Mouse (Mus musculus) myocyte (in vitro differentiated cells): ENCODE results near the gene Il17d. TPM values are rescaled to one million over a fixed set of nuclear protein-coding genes. Genes with fewer than 3 reads are reported as not detected.

Experiments
- H3K27me3 ChIP-seq: one replicate; pipeline ENCODE4 v1.6.1; 2011; ENCODE audit not compliant: control insufficient read depth, insufficient read depth, insufficient read length
- H3K36me3 ChIP-seq: one replicate; pipeline ENCODE4 v1.6.1; 2011; ENCODE audit not compliant: control insufficient read depth, insufficient read depth
- H3K4me2 ChIP-seq: one replicate; pipeline ENCODE4 v1.6.1; 2011; ENCODE audit warnings: low read depth, control low read depth
- H3K4me3 ChIP-seq: one replicate; pipeline ENCODE4 v1.5.1; 2011; ENCODE audit warnings: mild to moderate bottlenecking, control low read depth, moderate library complexity
- H3K79me2 ChIP-seq: one replicate; pipeline ENCODE4 v1.6.1; 2011; ENCODE audit not compliant: control insufficient read depth, insufficient read depth
- H3ac ChIP-seq: one replicate; pipeline ENCODE4 v1.6.1; 2011; ENCODE audit not compliant: control insufficient read depth, insufficient read length
- CEBPB ChIP-seq: IDR thresholded peaks from 2 replicates; pipeline ENCODE4 v1.6.1; 2011; ENCODE audit warnings: mild to moderate bottlenecking, moderate library complexity; ENCODE audit not compliant: poor library complexity, insufficient read depth, severe bottlenecking
- E2F4 ChIP-seq: IDR thresholded peaks from one replicate; pipeline ENCODE4 v1.6.1; 2011; ENCODE audit warnings: mild to moderate bottlenecking, control low read depth, moderate library complexity; ENCODE audit not compliant: insufficient read depth
- MAX ChIP-seq: IDR thresholded peaks from one replicate; pipeline ENCODE4 v1.6.1; 2011; ENCODE audit warnings: low read depth, mild to moderate bottlenecking, control low read depth
- MYOD1 ChIP-seq, 3 experiments: IDR thresholded peaks; one replicate each; pipeline ENCODE4 v1.6.1; 2011; ENCODE audit warnings: control low read depth in 2 of 3, low read depth in 2 of 3, mild to moderate bottlenecking in 2 of 3, moderate library complexity in 1 of 3; ENCODE audit not compliant: insufficient read length in 2 of 3, control insufficient read depth in 1 of 3
- MYOG ChIP-seq, 3 experiments: IDR thresholded peaks; one replicate each; pipeline ENCODE4 v1.6.1; 2011; ENCODE audit warnings: control low read depth in 2 of 3, low read depth in 2 of 3, mild to moderate bottlenecking in 2 of 3; ENCODE audit not compliant: insufficient read length in 2 of 3, control insufficient read depth in 1 of 3, insufficient read depth in 1 of 3
- POLR2A ChIP-seq: IDR thresholded peaks from one replicate; pipeline ENCODE4 v1.6.1; 2011; ENCODE audit warnings: low read depth, mild to moderate bottlenecking, control low read depth, moderate library complexity; ENCODE audit not compliant: insufficient read length
- POLR2AphosphoS2 ChIP-seq: IDR thresholded peaks from one replicate; pipeline ENCODE4 v1.6.1; 2011; ENCODE audit warnings: low read depth, control low read depth; ENCODE audit not compliant: insufficient read length
- REST ChIP-seq: IDR thresholded peaks from one replicate; pipeline ENCODE4 v1.6.1; 2011; ENCODE audit warnings: mild to moderate bottlenecking, control low read depth, moderate library complexity; ENCODE audit not compliant: insufficient read depth, insufficient read length
- SRF ChIP-seq: IDR thresholded peaks from one replicate; pipeline ENCODE4 v1.6.1; 2011; ENCODE audit warnings: low read depth; ENCODE audit not compliant: control insufficient read depth, insufficient read length
- TCF12 ChIP-seq: IDR thresholded peaks from one replicate; pipeline ENCODE4 v1.6.1; 2011; ENCODE audit warnings: mild to moderate bottlenecking, control low read depth; ENCODE audit not compliant: poor library complexity, insufficient read depth, severe bottlenecking
- TCF3 ChIP-seq: IDR thresholded peaks from one replicate; pipeline ENCODE4 v1.6.1; 2011; ENCODE audit warnings: low read depth, control low read depth; ENCODE audit not compliant: insufficient read length
- USF1 ChIP-seq: IDR thresholded peaks from one replicate; pipeline ENCODE4 v1.6.1; 2011; ENCODE audit warnings: low read depth, mild to moderate bottlenecking, control low read depth, moderate library complexity
- polyA plus RNA-seq: library from polyadenylated mRNA; unstranded; fragments of >200 nt; fragmentation: generic; extraction: Trizol; gene quantifications from one replicate; pipeline ENCODE4 v1.2.1, GENCODE M21; 2012; ENCODE audit warnings: missing spikeins

Il17d gene
- polyA plus RNA-seq, 1 experiment, result 0.04 TPM

DNA sequence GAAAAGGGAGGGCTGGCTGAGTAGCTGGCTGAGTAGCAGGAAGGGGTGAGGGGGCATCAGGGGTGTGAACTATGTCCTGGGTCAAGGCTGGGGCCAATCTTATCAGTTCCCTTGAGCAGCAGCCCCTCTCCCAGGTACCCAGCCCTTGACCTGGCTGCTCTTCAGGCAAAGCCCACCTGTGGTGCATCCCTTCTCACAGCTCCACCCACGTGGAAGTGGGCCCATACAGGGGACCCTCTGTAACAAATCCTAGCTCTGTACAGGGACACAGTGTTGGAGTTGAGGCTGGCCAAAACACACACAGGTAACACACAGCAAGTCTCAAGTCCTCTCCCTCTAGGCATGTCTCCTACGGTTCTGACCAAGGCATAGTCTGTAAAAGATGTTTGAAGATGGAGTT lies 3.0 kb downstream of the Il17d start:
- H3ac ChIP-seq, result no peak overlapping the region
- H3K27me3 ChIP-seq, result peaks cover 22% of the 10 kb centered on the region
- TF ChIP-seq POLR2A (no peak), MYOG (IDR thresholded peaks at IDR 0.05; ENCODE audit: control insufficient read depth in 1 of 3, insufficient read depth in 1 of 3, insufficient read length in 2 of 3, low read depth in 2 of 3) (no peak), E2F4 (no peak), SRF (no peak), TCF3 (no peak), USF1 (no peak), CEBPB (no peak), POLR2AphosphoS2 (no peak), MYOD1 (IDR thresholded peaks at IDR 0.05; ENCODE audit: control insufficient read depth in 1 of 3, insufficient read length in 2 of 3, low read depth in 2 of 3) (no peak), TCF12 (no peak), REST (no peak), MAX (no peak)
- H3K36me3 ChIP-seq, result no peaks in the 10 kb centered on the region
- H3K79me2 ChIP-seq, result no peaks in the 10 kb centered on the region
- H3K4me2 ChIP-seq, result no peak overlapping the region
- no peak overlapping the region for H3K4me3 ChIP-seq

DNA sequence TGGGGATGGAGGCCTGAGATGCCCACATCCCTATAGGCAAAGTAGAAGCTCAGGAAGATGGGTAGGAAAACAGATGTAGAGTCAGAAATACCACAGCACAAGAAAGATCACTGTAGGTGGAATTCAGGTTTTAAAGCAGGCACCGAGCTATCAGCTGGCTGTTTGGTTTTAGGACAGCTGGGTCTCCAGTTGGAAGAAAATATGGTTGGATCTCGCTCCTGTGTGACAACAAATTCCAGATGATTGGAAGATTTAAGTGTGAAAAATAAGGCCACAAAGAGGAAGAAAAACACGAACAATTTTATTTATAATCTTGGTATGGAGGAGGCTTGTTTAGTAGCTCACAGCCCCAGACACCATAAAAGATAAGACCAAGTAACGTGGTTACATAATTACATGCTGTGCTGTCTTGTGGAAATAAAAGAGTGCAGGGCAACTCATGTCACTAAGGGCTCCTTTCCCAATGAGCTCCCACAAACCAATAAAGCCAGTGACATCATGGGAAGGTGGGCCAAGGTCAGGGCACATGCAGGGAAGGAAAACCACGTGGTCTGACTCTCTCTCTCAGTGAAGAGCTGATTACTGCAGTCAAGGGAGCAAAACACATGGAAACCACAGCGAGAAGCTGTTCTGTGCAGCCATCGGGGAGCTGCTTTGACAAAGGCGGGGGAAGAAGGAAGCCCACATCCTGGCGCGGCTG lies 4.7 kb downstream of the Il17d start:
- TF ChIP-seq POLR2AphosphoS2 (no peak), CEBPB (no peak), USF1 (no peak), E2F4 (no peak), TCF12 (no peak), MYOG (IDR thresholded peaks at IDR 0.05; ENCODE audit: control insufficient read depth in 1 of 3, insufficient read depth in 1 of 3, insufficient read length in 2 of 3, low read depth in 2 of 3) (no peak), MYOD1 (IDR thresholded peaks at IDR 0.05; ENCODE audit: control insufficient read depth in 1 of 3, insufficient read length in 2 of 3, low read depth in 2 of 3) (no peak), SRF (no peak)

DNA sequence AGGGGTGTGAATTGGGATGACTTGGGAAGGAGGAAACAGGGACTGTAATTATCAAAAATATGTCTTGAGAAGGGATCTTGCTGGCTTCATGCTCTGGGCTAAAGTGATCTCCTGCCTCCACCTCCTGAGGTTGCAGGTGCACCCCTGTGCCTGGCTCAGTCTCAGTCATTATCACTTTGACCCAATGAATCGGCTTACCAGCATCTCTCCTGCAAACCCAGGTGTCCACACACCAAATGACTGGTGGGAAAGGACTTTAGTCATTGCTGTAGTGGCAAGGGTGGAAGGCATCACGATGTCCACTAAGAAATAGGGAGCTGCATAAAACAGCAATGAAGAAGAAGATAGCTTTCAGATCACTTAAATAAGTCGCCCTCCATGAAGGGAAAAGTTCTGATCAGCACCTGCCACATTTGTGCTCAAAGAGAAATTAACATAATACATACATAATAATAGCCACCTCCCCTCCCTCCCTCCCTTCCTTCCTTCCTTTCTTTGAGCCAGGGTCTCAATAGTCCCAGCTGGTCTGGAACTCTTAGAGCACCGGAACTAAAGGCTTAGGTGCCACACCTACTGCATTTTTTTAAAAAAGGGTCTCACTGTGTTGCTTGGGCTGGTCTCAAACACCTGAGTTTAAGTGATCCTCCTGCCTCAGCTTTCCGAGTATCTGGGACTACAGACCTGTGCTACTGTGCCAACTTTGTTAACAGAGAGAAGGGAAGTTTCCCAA lies 5.4 kb downstream of the Il17d start:
- no peaks in the 10 kb centered on the region for H3K79me2 ChIP-seq
- H3K27me3 ChIP-seq, result peaks cover 13% of the 10 kb centered on the region
- no peaks in the 10 kb centered on the region for H3K36me3 ChIP-seq
- H3K4me3 ChIP-seq, result no peak overlapping the region
- H3K4me2 ChIP-seq, result no peak overlapping the region
- no peak overlapping the region for H3ac ChIP-seq
- no peak for TF ChIP-seq TCF3
- TF ChIP-seq USF1, result no peak
- TF ChIP-seq SRF, result no peak
- no peak for TF ChIP-seq TCF12
- no peak for TF ChIP-seq E2F4
- TF ChIP-seq REST, result no peak
- TF ChIP-seq MYOD1 (IDR thresholded peaks at IDR 0.05; ENCODE audit: control insufficient read depth in 1 of 3, insufficient read length in 2 of 3, low read depth in 2 of 3), result no peak
- no peak for TF ChIP-seq POLR2A
- no peak for TF ChIP-seq MYOG (IDR thresholded peaks at IDR 0.05; ENCODE audit: control insufficient read depth in 1 of 3, insufficient read depth in 1 of 3, insufficient read length in 2 of 3, low read depth in 2 of 3)
- no peak for TF ChIP-seq POLR2AphosphoS2
- no peak for TF ChIP-seq CEBPB
- TF ChIP-seq MAX, result no peak

More for the DNA sequence above, 4.7 kb downstream of the Il17d start:
- no peak overlapping the region for H3K4me2 ChIP-seq
- H3ac ChIP-seq, result no peak overlapping the region
- no peak overlapping the region for H3K4me3 ChIP-seq
- peaks cover 14% of the 10 kb centered on the region for H3K27me3 ChIP-seq
- no peaks in the 10 kb centered on the region for H3K36me3 ChIP-seq
- H3K79me2 ChIP-seq, result no peaks in the 10 kb centered on the region

DNA sequence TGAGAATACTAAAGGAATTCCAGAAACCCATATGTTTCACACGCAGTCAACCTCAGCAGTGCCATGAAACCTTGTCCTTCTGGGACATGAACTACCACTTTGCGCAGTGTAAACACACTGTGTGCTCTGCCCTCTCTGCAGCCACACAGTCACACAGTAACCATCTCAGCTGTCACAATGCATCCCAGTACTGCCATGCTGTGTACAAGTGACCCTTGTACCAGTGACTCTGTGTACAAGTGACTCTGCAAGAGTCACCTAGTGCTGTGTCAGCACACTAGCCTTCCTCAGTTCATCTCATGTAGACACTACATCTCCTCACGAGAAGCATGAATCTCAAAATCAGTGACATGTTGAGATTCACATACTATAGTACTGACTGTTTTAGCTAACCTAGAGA lies 8.0 kb downstream of the Il17d start:
- TF ChIP-seq USF1 (no peak), CEBPB (no peak), MYOG (IDR thresholded peaks at IDR 0.05; ENCODE audit: control insufficient read depth in 1 of 3, insufficient read depth in 1 of 3, insufficient read length in 2 of 3, low read depth in 2 of 3) (no peak), SRF (no peak), REST (no peak), MYOD1 (IDR thresholded peaks at IDR 0.05; ENCODE audit: control insufficient read depth in 1 of 3, insufficient read length in 2 of 3, low read depth in 2 of 3) (no peak), E2F4 (no peak), TCF3 (no peak), TCF12 (no peak), POLR2A (no peak), MAX (no peak)
- no peaks in the 10 kb centered on the region for H3K79me2 ChIP-seq

More for the DNA sequence above, 8.0 kb downstream of the Il17d start:
- H3K27me3 ChIP-seq, result peaks cover 10% of the 10 kb centered on the region
- H3ac ChIP-seq, result no peak overlapping the region
- no peak overlapping the region for H3K4me2 ChIP-seq
- H3K4me3 ChIP-seq, result no peak overlapping the region
- H3K36me3 ChIP-seq, result no peaks in the 10 kb centered on the region
